Mouse (Mus musculus) thymus, postnatal 14 days (tissue): ENCODE data around the gene Gm1673.

Experiments used
- DNase-seq: peaks from one replicate; pipeline ENCODE4 v3.0.0; 2021

Gm1673 gene

DNA sequence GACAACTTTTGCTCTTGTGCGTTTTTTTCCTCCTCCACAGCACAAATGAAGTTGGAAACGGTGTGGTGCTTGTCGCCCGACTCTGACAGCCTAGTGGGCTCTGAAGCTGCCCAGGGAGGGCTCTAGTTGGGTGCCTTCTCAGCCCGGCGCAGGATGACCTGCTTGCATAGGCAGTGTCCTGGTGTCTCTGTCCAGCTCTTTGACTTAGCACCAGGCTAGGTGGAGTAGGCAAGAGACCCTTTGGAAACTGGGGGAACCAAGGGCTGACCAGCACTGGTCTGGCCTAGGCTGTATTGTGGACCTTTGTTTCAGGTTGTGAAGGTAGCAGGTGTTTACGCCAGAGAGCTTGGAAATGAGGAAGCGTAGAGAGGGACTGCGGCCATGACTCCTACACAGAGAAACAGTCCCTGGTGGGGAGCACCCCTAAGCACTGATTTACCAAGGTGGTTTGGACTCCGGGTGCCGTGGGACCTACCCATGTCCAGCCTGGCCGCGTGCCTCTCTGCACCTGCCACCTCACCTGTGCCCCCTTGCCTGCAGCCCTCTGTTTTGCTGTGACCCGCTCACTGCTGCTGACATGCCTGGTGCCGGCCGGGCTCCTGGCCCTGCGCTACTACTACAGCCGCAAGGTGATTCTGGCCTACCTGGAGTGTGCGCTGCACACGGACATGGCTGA, 14.7 kb downstream of the Gm1673 start:
- no peak for DNase-seq

DNA sequence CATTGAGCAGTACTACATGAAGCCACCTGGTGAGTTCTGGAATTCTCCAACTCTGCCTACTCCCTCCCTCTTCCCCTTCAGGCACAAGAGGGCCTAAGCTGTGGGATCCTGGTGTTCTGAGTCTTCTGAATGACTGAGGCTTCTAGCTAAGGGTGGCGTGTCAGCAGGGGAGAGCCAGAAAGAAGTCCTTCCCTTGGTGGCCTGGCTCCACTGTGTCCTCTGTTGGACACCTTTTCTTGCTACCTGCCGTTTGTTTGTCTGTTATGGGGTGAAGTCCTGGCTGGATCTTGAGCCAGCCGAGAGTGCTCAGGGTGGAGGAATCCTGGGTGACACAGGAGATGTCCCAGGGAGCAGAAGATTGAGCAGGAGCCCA, 15.3 kb downstream of the Gm1673 start:
- no peak for DNase-seq

DNA sequence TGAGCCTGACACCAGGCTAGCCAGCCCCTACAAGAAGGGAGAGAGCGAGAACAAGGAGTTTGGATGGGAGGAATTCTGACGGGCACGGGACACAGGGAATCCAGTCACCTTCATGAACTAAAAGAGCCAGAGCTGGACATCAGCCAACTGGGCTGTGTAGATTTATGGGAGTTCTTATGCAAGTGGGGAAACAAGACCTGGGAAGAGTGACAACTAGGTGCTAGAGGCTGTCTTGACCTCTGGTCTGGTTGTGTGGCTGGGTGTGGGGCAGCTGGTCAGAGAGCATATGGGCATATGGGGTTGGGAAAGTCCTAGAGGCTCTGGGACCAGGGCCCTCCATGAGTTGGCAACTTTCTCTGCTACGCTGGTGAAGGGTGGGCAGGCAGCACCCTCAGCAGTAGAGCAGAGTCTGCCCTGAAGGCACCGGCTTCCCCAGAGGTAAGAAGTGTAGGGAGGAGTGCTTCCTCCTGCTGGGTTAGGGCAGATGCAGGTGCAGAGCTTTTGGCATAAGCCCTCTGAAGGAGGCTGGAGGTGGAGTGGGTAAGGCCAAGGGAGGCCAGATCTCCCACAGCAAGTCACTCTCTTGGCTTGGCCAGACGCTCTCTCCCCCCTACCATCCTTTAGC, 16.3 kb downstream of the Gm1673 start:
- no peak for DNase-seq

DNA sequence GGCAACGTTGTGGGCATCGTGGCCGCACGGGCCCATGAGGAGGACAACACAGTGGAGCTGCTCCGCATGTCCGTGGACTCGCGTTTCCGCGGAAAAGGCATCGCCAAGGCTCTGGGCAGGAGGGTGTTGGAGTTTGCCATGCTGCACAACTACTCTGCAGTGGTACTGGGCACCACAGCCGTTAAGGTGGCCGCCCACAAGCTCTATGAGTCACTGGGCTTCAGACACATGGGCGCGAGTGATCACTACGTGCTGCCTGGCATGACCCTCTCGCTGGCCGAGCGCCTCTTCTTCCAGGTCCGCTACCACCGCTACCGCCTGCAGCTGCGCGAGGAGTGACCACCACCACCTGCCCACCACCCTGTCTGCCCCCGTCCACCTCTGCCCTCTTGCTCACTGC, 17.6 kb downstream of the Gm1673 start:
- DNase-seq: no peak

DNA sequence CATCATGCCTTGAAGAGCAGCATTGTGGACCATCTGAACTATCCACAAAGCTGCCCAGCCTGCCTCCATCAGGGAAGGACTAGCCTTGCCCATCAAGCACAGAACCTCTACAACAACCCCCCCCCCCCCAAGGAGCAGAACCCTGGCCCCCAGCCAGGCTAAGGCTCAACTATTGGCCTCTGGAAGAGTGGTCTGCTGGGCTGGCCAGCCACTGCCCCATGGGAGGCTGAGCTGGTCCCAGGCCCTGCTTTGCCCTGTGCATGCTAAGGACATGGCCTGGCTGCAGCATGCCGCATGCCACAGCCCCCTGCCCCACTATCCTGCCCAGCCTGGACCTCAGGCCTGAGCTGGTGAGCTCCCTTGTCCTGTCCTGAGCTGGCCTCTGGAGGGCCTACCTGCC, 18.2 kb downstream of the Gm1673 start:
- DNase-seq: no peak

DNA sequence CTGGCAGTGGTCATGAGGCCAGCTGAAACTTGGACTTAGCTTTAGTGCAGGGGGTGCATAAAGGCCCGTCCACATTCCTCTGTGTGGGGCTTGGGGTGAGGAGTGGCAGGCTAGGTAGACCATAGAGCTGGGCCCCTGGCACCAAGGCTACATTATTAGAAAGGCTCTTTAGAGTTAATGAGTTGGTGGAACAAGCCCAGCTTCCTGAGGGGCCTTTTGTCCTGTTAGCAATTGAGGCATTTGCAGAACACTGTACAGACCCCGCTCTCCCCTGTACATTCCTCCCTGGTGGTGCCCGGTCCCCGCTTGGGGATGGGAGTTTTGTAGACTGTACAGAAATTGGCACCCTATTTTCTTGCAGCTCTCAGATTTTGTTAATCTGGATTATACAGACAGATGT, 19.4 kb downstream of the Gm1673 start:
- DNase-seq: no peak

DNA sequence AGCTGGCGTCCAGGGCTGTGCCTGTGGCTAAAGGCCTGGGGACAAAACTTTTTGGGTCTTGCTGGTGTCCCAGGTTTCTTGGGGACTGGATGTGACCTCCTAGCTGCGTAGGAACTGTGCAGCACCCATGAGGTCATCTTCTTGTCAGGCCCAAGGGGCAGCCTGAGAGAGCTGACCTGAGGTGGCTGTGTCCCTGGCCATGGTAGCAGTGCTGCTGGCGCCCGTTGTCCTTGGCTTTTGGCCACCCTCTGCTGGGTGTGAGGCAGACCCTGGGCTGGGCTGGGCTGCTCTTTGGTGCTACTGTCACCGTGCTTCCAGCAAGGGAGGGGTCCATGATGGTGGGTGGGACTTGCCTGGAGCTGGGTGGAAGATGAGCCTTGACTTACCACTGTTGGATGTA, 21.4 kb downstream of the Gm1673 start:
- no peak for DNase-seq

DNA sequence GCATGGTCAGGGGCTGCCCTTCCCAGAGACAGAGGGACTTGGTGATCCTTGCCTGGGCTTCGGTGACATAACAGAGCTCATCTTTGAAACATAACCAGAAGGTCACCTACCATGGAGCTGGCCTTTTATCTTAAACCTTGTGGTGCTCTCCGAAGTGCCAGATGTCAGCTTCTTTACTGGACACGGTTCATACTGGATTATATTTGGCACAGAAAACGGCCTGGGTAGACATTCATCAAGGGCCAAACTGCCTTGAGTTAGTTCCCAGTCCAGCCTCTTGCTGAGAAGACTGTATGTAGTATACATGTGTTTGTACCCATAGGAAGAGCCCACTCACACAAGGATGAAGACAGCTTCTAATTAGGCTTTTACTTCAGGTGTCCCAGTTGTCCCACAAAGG, 23.6 kb downstream of the Gm1673 start:
- DNase-seq: no peak

DNA sequence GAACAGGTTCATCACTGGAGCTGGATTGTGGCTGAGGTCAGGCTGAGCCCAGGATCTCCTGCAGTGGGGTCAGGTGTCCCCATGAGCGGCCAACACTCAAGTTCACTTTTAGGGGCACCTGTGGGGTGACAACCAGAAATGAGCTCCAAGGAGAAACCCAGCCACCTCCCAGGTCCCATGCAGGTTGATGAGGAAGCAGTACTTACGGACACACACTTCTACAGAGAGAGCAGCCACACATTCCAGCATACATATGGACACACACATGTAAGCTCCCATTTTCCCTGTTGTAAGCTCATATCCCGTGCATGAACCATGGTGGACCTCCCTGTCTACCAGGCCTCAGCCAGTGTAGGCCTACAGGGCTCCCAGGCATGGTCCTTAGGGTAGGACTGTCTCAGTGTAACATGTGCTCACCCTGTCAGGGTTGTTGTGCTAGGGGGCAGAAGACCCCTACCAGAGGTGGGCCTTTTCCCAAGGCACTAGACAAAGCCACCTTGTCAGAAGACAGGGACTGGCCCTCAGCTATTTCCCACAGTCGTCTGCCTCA, 24.2 kb downstream of the Gm1673 start:
- no peak for DNase-seq

DNA sequence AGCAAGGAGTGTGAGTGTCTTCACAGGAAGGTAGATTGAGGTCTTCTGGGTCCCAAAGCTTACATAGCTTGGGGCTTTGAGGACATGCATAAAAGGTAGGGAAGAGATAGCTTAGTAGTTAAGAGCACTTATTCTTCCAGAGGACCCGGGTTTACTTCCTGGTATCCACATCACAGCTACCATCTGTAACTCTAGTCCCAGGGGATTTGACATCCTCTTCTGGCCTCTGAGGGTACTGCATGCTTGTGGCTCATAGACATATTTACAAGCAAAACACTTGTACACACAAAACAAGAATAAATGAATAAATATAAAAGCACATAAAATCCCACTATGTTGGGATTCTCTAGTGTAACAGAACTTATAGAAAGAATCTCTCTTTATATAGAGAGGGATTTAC, 31.4 kb downstream of the Gm1673 start:
- no peak for DNase-seq

DNA sequence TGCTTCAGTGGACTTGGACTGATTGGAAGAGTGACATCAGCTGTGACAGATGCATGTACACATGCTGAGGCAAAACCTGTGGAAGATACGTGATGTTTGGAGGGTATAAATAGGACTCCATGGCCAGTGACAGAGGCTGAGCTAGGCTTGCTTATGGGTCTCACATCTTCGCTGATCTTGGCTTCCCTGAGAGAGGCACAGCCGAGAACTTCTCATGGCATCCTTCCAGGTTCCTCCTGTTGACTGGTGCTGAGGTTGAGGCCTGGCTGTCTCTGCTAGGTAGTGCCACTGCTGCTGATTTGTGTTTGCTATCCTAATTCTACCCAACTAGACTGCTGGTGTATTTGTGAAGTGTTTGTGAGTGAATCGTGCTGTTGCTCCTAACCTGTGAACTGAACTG, 35.7 kb downstream of the Gm1673 start:
- DNase-seq: no peak

DNA sequence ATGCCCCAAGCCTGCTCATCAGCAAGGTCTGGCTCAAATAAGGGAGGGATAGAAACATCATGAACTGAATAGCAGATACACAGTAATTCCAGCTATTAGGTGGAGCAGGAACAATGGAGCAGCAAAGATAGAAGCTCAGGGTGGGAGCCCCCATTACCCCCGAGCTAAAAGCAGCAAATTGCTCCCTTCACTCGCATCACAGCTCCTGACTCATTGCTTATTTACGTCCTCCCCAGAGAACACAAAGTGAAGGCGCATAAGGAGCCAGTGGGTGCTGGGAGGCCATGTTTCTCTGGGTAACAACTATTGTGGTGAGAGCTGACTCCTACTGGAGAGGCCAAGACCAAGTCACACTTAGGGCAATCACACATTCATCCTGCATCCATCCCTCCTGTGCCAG, 46.9 kb downstream of the Gm1673 start:
- DNase-seq: no peak

DNA sequence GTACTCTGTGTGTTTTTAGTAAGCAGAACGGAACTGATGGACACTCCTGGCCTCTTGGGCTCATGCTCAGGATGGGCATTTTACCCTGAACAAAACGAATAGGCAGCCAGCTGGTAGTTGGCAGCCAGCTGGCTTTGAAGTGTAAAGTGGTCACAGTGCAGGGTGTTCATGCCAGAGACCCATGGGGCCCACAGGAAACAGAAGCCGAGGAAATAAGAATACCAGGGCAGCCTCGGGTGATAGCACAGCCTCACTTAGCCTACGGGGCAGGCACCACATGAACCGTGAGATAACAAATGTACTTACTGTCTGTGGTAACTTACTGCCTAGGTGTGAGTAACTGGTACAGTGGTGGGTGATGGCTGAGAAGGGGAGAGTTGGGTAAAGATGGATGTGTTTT, 47.8 kb downstream of the Gm1673 start:
- no peak for DNase-seq

DNA sequence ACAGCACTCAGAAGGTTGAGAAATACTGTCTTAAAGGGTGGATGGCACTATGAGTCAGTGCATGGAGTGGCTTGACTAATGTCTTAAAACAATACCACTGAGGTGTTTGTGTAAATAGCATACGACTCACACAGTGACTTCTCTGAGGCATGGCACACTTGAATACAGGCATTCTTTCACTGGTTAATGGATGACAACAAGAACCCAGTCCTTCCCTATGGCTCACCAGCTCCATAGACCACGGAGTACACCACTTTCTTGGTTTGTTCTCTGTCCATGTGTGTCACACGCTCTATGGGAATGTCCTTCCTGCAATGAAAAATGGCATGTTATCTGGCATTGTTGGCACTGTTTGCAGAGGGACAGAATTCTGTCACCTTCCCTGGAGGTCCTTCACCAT, 49.3 kb downstream of the Gm1673 start:
- DNase-seq: no peak
